Mouse (Mus musculus): ENCODE measurements at regions not wholly inside any gene's neighbourhood (a gene's known extent, or its start where the extent isn't known, plus 50 kb on each side); places are given as distances from the start of the nearest gene placed in this dataset.

DNA sequence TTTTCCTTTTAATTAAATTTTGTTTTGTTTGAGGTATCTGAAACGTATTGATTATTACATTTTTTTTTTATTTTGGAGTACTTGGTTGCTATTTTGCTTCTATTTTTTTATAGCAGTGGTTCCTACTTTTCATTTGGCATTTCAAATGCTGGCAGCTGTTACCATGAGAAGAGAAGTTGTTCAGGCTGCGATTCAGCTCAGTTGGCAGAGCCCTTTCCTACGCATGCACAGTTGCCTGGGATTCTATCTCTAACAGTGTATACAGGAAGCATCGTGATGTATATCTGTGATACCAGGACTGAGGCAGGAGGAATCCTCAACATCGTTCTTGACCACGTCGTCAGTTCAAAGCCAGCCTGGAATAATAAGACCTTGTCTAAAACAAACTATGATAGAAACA is 226.6 kb downstream of the Rpl36a-ps1 start:
- no peak for DNase-seq
- WGBS, result 87% methylated on average over 7 of the region's 7 CpGs
- no peak overlapping the region for H3K4me3 ChIP-seq (replicated peaks; ENCODE audit: extremely low read depth, low read depth, low read length)
- H3K4me1 ChIP-seq (ENCODE audit: control insufficient read depth, insufficient read depth, low read length), result no peaks in the 10 kb centered on the region
- no peak for TF ChIP-seq CTCF (IDR thresholded peaks at IDR 0.05; ENCODE audit: insufficient read depth, low read length)
- no peak for TF ChIP-seq POLR2A (IDR thresholded peaks at IDR 0.05; ENCODE audit: borderline replicate concordance, extremely low read depth, low read depth, low read length)

DNA sequence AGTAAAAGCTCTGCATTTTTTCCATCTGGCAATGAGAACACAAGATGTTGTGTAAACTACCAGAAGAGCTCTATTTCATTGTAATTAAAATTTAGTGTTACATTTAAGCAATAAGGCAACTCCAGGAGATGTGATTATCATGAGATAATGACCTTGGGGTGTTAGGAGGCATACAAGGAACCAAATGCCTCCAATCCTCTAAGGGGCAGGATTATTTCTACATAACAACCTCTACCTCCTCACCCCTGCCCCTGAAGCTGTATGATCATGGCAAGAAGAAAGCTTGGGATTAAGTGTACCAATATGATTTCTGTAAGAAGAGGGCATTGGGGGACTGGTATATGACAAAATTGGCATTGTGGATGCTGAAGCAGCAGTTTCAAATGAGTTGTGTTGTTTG is 228.8 kb downstream of the Rpl36a-ps1 start:
- no peak for TF ChIP-seq POLR2A (IDR thresholded peaks at IDR 0.05; ENCODE audit: borderline replicate concordance, extremely low read depth, low read depth, low read length)
- no peak for TF ChIP-seq CTCF (IDR thresholded peaks at IDR 0.05; ENCODE audit: insufficient read depth, low read length)
- DNase-seq, result no peak
- no peaks in the 10 kb centered on the region for H3K4me1 ChIP-seq (ENCODE audit: control insufficient read depth, insufficient read depth, low read length)

DNA sequence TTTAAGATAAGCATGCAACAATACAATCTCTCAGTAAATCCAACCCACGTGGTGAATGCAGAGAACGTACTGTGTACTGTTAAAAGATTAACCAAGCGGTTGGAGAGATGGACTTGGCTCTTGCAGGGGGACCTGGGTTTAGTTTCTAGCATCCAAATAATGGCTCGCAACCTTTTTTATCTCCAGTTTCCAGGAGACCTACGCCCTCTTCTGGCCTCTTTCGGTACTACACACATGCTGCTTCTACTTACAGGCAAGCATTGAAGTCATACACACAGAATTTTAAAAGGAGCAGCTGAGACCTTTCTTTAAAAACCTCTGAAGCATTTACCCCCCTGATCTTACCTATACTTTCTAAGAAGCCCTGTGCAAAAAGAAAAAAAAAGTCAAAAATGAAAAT is 243.4 kb downstream of the Rpl36a-ps1 start:
- DNase-seq, result no peak
- Histone ChIP-seq H3K4me3 (replicated peaks; ENCODE audit: extremely low read depth, low read depth, low read length) (no peak overlapping the region), H3K4me1 (ENCODE audit: control insufficient read depth, insufficient read depth, low read length) (no peaks in the 10 kb centered on the region)
- WGBS, result 89% methylated on average over 6 of the region's 6 CpGs
- TF ChIP-seq CTCF (IDR thresholded peaks at IDR 0.05; ENCODE audit: insufficient read depth, low read length) (no peak), POLR2A (IDR thresholded peaks at IDR 0.05; ENCODE audit: borderline replicate concordance, extremely low read depth, low read depth, low read length) (no peak)

More for the DNA sequence above, 228.8 kb downstream of the Rpl36a-ps1 start:
- no peak overlapping the region for H3K4me3 ChIP-seq (replicated peaks; ENCODE audit: extremely low read depth, low read depth, low read length)

DNA sequence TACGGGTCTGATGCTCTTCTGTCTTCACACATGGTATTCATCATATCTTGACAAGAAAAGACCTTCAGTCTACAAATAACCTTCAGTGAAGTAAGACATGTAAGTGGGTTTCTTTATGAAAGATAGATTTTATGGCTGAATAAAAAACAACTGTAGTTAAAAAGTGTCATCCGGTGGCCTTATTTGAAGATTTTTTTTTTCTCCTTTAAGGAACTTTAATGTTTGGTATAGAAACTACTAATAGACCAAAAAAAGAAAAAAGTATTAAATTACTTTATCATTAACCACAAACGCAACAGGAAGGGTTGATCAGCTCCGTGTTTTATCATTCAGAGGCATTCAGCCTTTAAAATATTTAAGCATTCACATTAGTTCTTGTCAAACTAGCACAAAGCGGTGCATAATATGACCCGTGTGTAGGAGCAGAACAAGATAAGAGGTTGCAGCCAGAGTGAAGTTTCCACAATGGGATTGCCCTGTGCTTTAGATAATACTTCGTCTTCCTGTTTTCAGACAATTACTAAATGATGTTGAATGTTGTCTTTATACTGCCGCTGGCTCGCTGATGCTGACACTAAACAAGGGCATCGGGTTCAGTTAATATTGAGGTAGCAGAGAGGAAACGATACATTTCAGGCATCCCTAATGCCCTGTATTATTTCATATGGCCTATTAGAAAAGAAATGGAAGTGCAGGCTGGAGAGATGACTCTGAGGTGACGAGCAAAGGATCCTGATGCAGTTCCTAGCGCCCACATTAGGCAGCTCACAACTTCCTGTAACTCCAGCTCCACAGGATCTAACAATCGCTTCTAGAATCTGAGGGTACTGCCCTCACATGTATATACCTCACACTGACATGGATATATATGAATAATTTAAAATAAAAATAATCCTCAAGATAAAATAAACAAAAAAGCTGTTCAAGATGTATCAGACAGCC is 244.8 kb downstream of the Rpl36a-ps1 start:
- TF ChIP-seq CTCF (IDR thresholded peaks at IDR 0.05; ENCODE audit: insufficient read depth, low read length) (no peak), POLR2A (IDR thresholded peaks at IDR 0.05; ENCODE audit: borderline replicate concordance, extremely low read depth, low read depth, low read length) (no peak)
- Histone ChIP-seq H3K4me3 (replicated peaks; ENCODE audit: extremely low read depth, low read depth, low read length) (no peak overlapping the region), H3K4me1 (ENCODE audit: control insufficient read depth, insufficient read depth, low read length) (no peaks in the 10 kb centered on the region)
- no peak for DNase-seq
- 58% methylated on average over 14 of the region's 14 CpGs for WGBS

DNA sequence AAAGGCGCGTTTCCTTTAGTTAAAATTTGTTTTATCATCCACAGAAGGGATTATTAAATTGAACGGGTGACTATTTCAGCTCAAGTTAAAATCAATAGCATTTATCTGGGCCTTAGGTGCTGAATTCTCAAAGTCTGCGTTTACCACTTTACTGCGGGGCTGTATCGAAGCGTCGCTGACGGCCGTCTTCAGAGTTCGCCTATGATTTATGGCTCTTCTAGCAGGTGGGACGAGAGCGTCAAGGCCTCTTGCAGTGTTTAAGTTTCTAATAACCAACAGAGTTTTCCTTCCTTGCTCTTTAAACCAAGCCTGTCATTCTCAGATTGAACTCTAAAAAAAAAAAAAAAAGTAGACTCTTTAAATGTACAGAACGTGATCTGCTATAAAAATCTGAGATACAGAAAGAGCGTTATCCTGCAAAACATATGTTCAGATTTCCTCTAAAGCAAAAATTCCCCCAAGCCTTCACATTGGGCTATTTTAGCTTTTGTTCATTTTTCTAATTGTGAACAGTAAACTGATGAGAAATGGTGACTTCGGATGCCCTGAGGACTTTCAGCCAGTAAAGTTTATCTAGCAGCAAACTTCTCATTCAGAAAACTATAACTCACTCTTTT is 246.9 kb downstream of the Rpl36a-ps1 start:
- Histone ChIP-seq H3K4me1 (ENCODE audit: control insufficient read depth, insufficient read depth, low read length) (no peaks in the 10 kb centered on the region), H3K4me3 (replicated peaks; ENCODE audit: extremely low read depth, low read depth, low read length) (no peak overlapping the region)
- DNase-seq, result no peak
- 68% methylated on average over 16 of the region's 16 CpGs for WGBS
- no peak for TF ChIP-seq CTCF (IDR thresholded peaks at IDR 0.05; ENCODE audit: insufficient read depth, low read length)
- TF ChIP-seq POLR2A (IDR thresholded peaks at IDR 0.05; ENCODE audit: borderline replicate concordance, extremely low read depth, low read depth, low read length), result no peak

DNA sequence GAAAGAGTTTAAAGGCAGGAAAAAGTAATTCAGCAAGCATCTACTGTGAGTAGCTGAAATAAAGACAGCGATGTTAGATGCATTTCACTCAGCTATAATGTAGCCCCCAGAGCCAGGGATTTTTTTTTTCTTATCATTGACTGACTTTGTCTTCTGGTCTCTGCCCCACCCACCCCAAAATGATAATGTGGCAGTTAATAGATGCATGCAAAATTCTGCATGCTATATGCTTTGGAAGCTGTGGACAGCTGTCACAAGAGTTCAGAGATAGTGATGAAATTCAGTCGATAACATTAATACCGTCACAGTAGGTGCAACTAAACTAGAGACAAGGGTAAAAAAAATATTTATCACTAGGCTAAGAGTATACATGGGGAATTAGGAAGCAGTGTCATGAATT is 263.7 kb downstream of the Rpl36a-ps1 start:
- no peak for TF ChIP-seq CTCF (IDR thresholded peaks at IDR 0.05; ENCODE audit: insufficient read depth, low read length)
- no peak for TF ChIP-seq POLR2A (IDR thresholded peaks at IDR 0.05; ENCODE audit: borderline replicate concordance, extremely low read depth, low read depth, low read length)
- Histone ChIP-seq H3K4me1 (ENCODE audit: control insufficient read depth, insufficient read depth, low read length) (no peaks in the 10 kb centered on the region), H3K4me3 (replicated peaks; ENCODE audit: extremely low read depth, low read depth, low read length) (no peak overlapping the region)
- DNase-seq, result no peak
- WGBS, result 90% methylated on average over 3 of the region's 3 CpGs

DNA sequence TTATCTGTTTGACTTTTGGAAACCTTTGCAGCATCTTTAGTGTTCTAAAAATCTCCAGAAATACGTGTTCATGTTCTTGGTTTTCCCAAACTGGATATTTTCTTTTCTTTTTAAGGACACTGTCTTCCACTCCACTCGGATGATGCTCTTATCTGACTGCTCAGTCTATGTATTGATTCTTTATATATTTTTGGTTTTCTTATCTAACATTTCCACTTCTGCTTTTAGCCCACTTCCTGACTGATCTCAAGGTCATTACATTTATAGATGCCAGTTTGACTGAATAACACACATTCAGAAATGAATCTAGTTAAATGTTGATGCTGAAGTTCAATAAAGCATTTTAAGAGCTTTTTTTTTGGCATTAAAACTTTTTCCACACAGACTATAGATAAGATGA is 265.3 kb downstream of the Rpl36a-ps1 start:
- Histone ChIP-seq H3K4me3 (replicated peaks; ENCODE audit: extremely low read depth, low read depth, low read length) (no peak overlapping the region), H3K4me1 (ENCODE audit: control insufficient read depth, insufficient read depth, low read length) (no peaks in the 10 kb centered on the region)
- no peak for DNase-seq
- TF ChIP-seq CTCF (IDR thresholded peaks at IDR 0.05; ENCODE audit: insufficient read depth, low read length) (no peak), POLR2A (IDR thresholded peaks at IDR 0.05; ENCODE audit: borderline replicate concordance, extremely low read depth, low read depth, low read length) (no peak)
- WGBS, result 57% methylated on average over 2 of the region's 2 CpGs

DNA sequence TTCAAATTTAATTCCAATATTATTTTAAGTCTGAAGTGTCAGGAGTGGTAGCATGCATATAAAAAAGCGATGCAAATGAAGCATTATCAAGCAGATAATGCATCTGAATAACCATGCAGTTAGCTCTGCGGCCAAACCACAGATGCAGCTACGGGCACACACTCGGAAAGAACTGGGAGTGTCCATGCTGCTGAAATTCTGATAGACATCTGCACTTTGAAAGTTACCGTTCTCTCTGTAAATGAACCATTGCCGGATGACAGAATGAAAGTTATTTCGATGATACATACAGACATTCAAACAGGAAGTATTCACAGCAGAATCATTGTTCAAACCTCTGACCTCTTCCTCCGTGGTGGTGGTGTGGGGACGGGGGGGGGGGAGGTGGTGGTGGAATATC is 271.6 kb downstream of the Rpl36a-ps1 start:
- WGBS, result 45% methylated on average over 9 of the region's 9 CpGs
- no peak for TF ChIP-seq POLR2A (IDR thresholded peaks at IDR 0.05; ENCODE audit: borderline replicate concordance, extremely low read depth, low read depth, low read length)
- no peaks in the 10 kb centered on the region for H3K4me1 ChIP-seq (ENCODE audit: control insufficient read depth, insufficient read depth, low read length)

DNA sequence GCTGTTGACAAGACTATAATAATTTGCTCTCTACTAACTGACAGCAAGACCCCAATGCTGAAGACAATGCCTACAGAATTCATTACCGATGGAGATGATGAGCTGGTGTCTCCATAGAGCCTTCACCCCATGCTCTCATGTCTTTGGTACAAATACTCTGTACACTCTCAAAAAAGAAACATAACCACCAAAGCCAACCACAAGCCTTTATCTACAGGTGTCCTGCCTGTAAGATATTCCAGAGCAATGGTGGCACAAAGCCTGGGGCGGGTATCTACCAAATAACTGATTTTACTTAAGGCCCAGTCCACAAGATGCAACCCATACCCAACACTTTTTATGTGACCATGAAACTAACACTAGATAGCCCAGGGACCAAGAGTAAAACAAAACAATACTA is 273.1 kb downstream of the Rpl36a-ps1 start:
- DNase-seq, result no peak
- H3K4me3 ChIP-seq (replicated peaks; ENCODE audit: extremely low read depth, low read depth, low read length), result no peak overlapping the region
- TF ChIP-seq CTCF (IDR thresholded peaks at IDR 0.05; ENCODE audit: insufficient read depth, low read length) (no peak), POLR2A (IDR thresholded peaks at IDR 0.05; ENCODE audit: borderline replicate concordance, extremely low read depth, low read depth, low read length) (no peak)
- H3K4me1 ChIP-seq (ENCODE audit: control insufficient read depth, insufficient read depth, low read length), result no peaks in the 10 kb centered on the region
- WGBS, result 97% methylated on average over 2 of the region's 2 CpGs

More for the DNA sequence above, 271.6 kb downstream of the Rpl36a-ps1 start:
- H3K4me3 ChIP-seq (replicated peaks; ENCODE audit: extremely low read depth, low read depth, low read length), result no peak overlapping the region
- no peak for DNase-seq

DNA sequence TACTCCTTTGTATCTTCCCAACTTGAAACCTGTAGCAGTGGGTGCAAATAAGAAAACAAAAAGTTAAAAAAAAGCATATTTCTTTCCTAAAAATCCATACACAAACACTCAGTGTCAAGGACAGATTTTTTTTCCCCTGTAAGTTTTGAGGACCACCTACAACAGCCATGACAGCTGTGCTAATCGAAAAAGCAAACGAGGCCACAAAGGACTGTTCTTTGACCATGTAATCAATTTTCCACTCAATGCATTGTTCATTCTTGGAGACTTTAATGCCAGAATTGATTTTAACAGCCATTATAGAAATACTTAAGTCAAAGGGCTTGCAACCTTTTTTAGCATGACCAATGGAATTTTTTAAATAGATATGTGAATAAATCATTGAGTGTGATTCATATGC is 286.1 kb downstream of the Rpl36a-ps1 start:
- Histone ChIP-seq H3K4me3 (replicated peaks; ENCODE audit: extremely low read depth, low read depth, low read length) (no peak overlapping the region), H3K4me1 (ENCODE audit: control insufficient read depth, insufficient read depth, low read length) (no peaks in the 10 kb centered on the region)
- TF ChIP-seq POLR2A (IDR thresholded peaks at IDR 0.05; ENCODE audit: borderline replicate concordance, extremely low read depth, low read depth, low read length) (no peak), CTCF (IDR thresholded peaks at IDR 0.05; ENCODE audit: insufficient read depth, low read length) (no peak)
- 77% methylated on average over 2 of the region's 2 CpGs for WGBS
- DNase-seq, result no peak
